Mouse (Mus musculus) myocyte (in vitro differentiated cells): ENCODE measurements at regions not wholly inside any gene's neighbourhood (a gene's known extent, or its start where the extent isn't known, plus 50 kb on each side); places are given as distances from the start of the nearest gene placed in this dataset.

Experiments used
- H3K27me3 ChIP-seq: one replicate; pipeline ENCODE4 v1.6.1; 2011; ENCODE audit not compliant: control insufficient read depth, insufficient read depth, insufficient read length
- H3K36me3 ChIP-seq: one replicate; pipeline ENCODE4 v1.6.1; 2011; ENCODE audit not compliant: control insufficient read depth, insufficient read depth
- H3K4me2 ChIP-seq: one replicate; pipeline ENCODE4 v1.6.1; 2011; ENCODE audit warnings: low read depth, control low read depth
- H3K4me3 ChIP-seq: one replicate; pipeline ENCODE4 v1.5.1; 2011; ENCODE audit warnings: mild to moderate bottlenecking, control low read depth, moderate library complexity
- H3K79me2 ChIP-seq: one replicate; pipeline ENCODE4 v1.6.1; 2011; ENCODE audit not compliant: control insufficient read depth, insufficient read depth
- H3ac ChIP-seq: one replicate; pipeline ENCODE4 v1.6.1; 2011; ENCODE audit not compliant: control insufficient read depth, insufficient read length
- CEBPB ChIP-seq: IDR thresholded peaks from 2 replicates; pipeline ENCODE4 v1.6.1; 2011; ENCODE audit warnings: mild to moderate bottlenecking, moderate library complexity; ENCODE audit not compliant: poor library complexity, insufficient read depth, severe bottlenecking
- E2F4 ChIP-seq: IDR thresholded peaks from one replicate; pipeline ENCODE4 v1.6.1; 2011; ENCODE audit warnings: mild to moderate bottlenecking, control low read depth, moderate library complexity; ENCODE audit not compliant: insufficient read depth
- MAX ChIP-seq: IDR thresholded peaks from one replicate; pipeline ENCODE4 v1.6.1; 2011; ENCODE audit warnings: low read depth, mild to moderate bottlenecking, control low read depth
- MYOD1 ChIP-seq, 3 experiments: IDR thresholded peaks; one replicate each; pipeline ENCODE4 v1.6.1; 2011; ENCODE audit warnings: control low read depth in 2 of 3, low read depth in 2 of 3, mild to moderate bottlenecking in 2 of 3, moderate library complexity in 1 of 3; ENCODE audit not compliant: insufficient read length in 2 of 3, control insufficient read depth in 1 of 3
- MYOG ChIP-seq, 3 experiments: IDR thresholded peaks; one replicate each; pipeline ENCODE4 v1.6.1; 2011; ENCODE audit warnings: control low read depth in 2 of 3, low read depth in 2 of 3, mild to moderate bottlenecking in 2 of 3; ENCODE audit not compliant: insufficient read length in 2 of 3, control insufficient read depth in 1 of 3, insufficient read depth in 1 of 3
- POLR2A ChIP-seq: IDR thresholded peaks from one replicate; pipeline ENCODE4 v1.6.1; 2011; ENCODE audit warnings: low read depth, mild to moderate bottlenecking, control low read depth, moderate library complexity; ENCODE audit not compliant: insufficient read length
- POLR2AphosphoS2 ChIP-seq: IDR thresholded peaks from one replicate; pipeline ENCODE4 v1.6.1; 2011; ENCODE audit warnings: low read depth, control low read depth; ENCODE audit not compliant: insufficient read length
- REST ChIP-seq: IDR thresholded peaks from one replicate; pipeline ENCODE4 v1.6.1; 2011; ENCODE audit warnings: mild to moderate bottlenecking, control low read depth, moderate library complexity; ENCODE audit not compliant: insufficient read depth, insufficient read length
- SRF ChIP-seq: IDR thresholded peaks from one replicate; pipeline ENCODE4 v1.6.1; 2011; ENCODE audit warnings: low read depth; ENCODE audit not compliant: control insufficient read depth, insufficient read length
- TCF12 ChIP-seq: IDR thresholded peaks from one replicate; pipeline ENCODE4 v1.6.1; 2011; ENCODE audit warnings: mild to moderate bottlenecking, control low read depth; ENCODE audit not compliant: poor library complexity, insufficient read depth, severe bottlenecking
- TCF3 ChIP-seq: IDR thresholded peaks from one replicate; pipeline ENCODE4 v1.6.1; 2011; ENCODE audit warnings: low read depth, control low read depth; ENCODE audit not compliant: insufficient read length
- USF1 ChIP-seq: IDR thresholded peaks from one replicate; pipeline ENCODE4 v1.6.1; 2011; ENCODE audit warnings: low read depth, mild to moderate bottlenecking, control low read depth, moderate library complexity

- H3K36me3 ChIP-seq: no peaks in the 10 kb centered on the region
Measured at GRCm38 (mm10) chr10:39248486-39248885, 84.9 kb upstream of the Ccn6 start.

DNA sequence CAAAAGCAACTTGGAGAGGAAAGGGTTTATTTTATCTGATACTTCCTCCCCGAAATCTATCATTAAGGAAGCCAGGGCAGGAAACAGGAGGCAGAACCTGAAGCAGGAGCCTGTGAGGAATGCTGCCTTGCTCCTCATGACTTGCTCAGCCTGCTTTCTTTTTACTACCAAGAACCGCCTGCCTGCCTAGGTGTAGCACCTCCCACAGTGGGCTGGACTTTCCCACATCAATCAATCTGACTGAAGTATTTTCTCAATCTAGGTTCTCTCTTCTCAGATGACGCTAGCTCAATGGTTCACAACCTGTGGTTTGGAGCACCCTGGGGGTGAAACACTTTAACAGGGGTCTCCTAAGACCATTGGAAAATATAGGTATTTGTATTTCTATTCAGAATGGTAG, 83.4 kb upstream of the Ccn6 start:
- Histone ChIP-seq H3K36me3 (no peaks in the 10 kb centered on the region), H3K4me2 (no peak overlapping the region), H3K27me3 (no peaks in the 10 kb centered on the region), H3K79me2 (no peaks in the 10 kb centered on the region), H3ac (no peak overlapping the region), H3K4me3 (no peak overlapping the region)
- TF ChIP-seq MYOG (IDR thresholded peaks at IDR 0.05; ENCODE audit: control insufficient read depth in 1 of 3, insufficient read depth in 1 of 3, insufficient read length in 2 of 3, low read depth in 2 of 3) (no peak), MAX (no peak), REST (no peak), CEBPB (no peak), TCF12 (no peak), SRF (no peak), MYOD1 (IDR thresholded peaks at IDR 0.05; ENCODE audit: control insufficient read depth in 1 of 3, insufficient read length in 2 of 3, low read depth in 2 of 3) (no peak), USF1 (no peak), POLR2AphosphoS2 (no peak), E2F4 (no peak), POLR2A (no peak), TCF3 (no peak)

More at GRCm38 (mm10) chr10:39248486-39248885, 84.9 kb upstream of the Ccn6 start:
- Histone ChIP-seq H3K4me3 (no peak overlapping the region), H3K79me2 (no peaks in the 10 kb centered on the region), H3K27me3 (no peaks in the 10 kb centered on the region), H3ac (no peak overlapping the region), H3K4me2 (no peak overlapping the region)
- TF ChIP-seq TCF3: no peak
- peak; percentile 33 for TF ChIP-seq USF1

- TF ChIP-seq TCF3: no peak
- TF ChIP-seq USF1: no peak
Measured at GRCm38 (mm10) chr10:39245141-39245540, 81.5 kb upstream of the Ccn6 start.

GRCm38 (mm10) chr10:39244061-39244460, 80.5 kb upstream of the Ccn6 start:
- TF ChIP-seq E2F4 (no peak), TCF12 (no peak), MAX (no peak), SRF (no peak), MYOG (IDR thresholded peaks at IDR 0.05; ENCODE audit: control insufficient read depth in 1 of 3, insufficient read depth in 1 of 3, insufficient read length in 2 of 3, low read depth in 2 of 3) (no peak), CEBPB (no peak), REST (no peak), USF1 (no peak), POLR2AphosphoS2 (no peak), TCF3 (no peak), MYOD1 (IDR thresholded peaks at IDR 0.05; ENCODE audit: control insufficient read depth in 1 of 3, insufficient read length in 2 of 3, low read depth in 2 of 3) (no peak), POLR2A (no peak)

More at GRCm38 (mm10) chr10:39245141-39245540, 81.5 kb upstream of the Ccn6 start:
- Histone ChIP-seq H3K4me3 (no peak overlapping the region), H3K27me3 (no peaks in the 10 kb centered on the region), H3K4me2 (no peak overlapping the region), H3K79me2 (no peaks in the 10 kb centered on the region), H3K36me3 (no peaks in the 10 kb centered on the region), H3ac (no peak overlapping the region)

DNA sequence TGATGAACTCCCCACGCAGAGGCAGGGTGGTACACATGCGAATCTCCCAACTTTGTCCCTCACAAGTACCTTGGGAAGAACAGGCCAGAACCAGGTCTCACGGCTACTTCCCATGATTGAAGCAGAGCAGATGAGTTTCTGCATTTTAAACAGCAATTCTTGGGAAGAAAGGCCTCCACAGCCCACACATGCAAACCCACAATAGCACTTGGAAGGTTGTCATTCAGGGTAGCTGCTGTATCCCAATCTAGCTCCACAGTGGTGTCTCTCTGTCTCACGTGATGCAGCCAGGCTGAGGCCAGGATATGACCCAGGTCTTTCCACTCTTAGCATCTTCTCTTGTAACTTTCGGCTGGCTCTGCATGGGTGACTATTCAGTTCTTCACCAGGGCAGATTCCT, 78.8 kb upstream of the Ccn6 start:
- no peak overlapping the region for H3K4me3 ChIP-seq
- H3K27me3 ChIP-seq: no peaks in the 10 kb centered on the region
- H3K4me2 ChIP-seq: no peak overlapping the region
- TF ChIP-seq POLR2AphosphoS2 (no peak), E2F4 (no peak), POLR2A (no peak), USF1 (no peak)
- no peaks in the 10 kb centered on the region for H3K79me2 ChIP-seq
- H3K36me3 ChIP-seq: no peaks in the 10 kb centered on the region
- no peak overlapping the region for H3ac ChIP-seq

More at GRCm38 (mm10) chr10:39244061-39244460, 80.5 kb upstream of the Ccn6 start:
- no peaks in the 10 kb centered on the region for H3K79me2 ChIP-seq
- H3K4me3 ChIP-seq: no peak overlapping the region
- H3ac ChIP-seq: no peak overlapping the region
- H3K27me3 ChIP-seq: no peaks in the 10 kb centered on the region
- H3K36me3 ChIP-seq: no peaks in the 10 kb centered on the region
- H3K4me2 ChIP-seq: no peak overlapping the region

GRCm38 (mm10) chr10:39241922-39242321, 78.3 kb upstream of the Ccn6 start:
- Histone ChIP-seq H3K4me2 (no peak overlapping the region), H3K4me3 (no peak overlapping the region), H3K79me2 (no peaks in the 10 kb centered on the region), H3K36me3 (no peaks in the 10 kb centered on the region), H3K27me3 (no peaks in the 10 kb centered on the region), H3ac (no peak overlapping the region)
- TF ChIP-seq MAX: no peak
